Mouse (Mus musculus) testis, adult 2 months (tissue): ENCODE measurements around the gene Vmn1r157. TPM values are rescaled to one million over a fixed set of nuclear protein-coding genes. Genes with fewer than 3 reads are reported as not detected.
"Not testable (repeated sequence)": the region's sequence is repeated elsewhere in the genome, so short reads cannot be mapped to it uniquely, and the experiment has no call there.

Experiments
- H3K27ac ChIP-seq: fragments of 200-500 bp; 2 replicates; pipeline ENCODE4 v1.5.1; 2012; ENCODE audit warnings: low read depth, low read length; ENCODE audit not compliant: control insufficient read depth, insufficient read depth
- H3K27me3 ChIP-seq: fragments of 200-500 bp; 2 replicates; pipeline ENCODE4 v1.6.1; 2012; ENCODE audit warnings: mild to moderate bottlenecking, low read length, moderate library complexity; ENCODE audit not compliant: control insufficient read depth, insufficient read depth
- H3K36me3 ChIP-seq: fragments of 200-500 bp; 2 replicates; pipeline ENCODE4 v1.6.1; 2012; ENCODE audit warnings: mild to moderate bottlenecking, low read length; ENCODE audit not compliant: control insufficient read depth, insufficient read depth
- H3K4me1 ChIP-seq: fragments of 200-500 bp; 2 replicates; pipeline ENCODE4 v1.6.1; 2012; ENCODE audit warnings: low read length; ENCODE audit not compliant: control insufficient read depth, insufficient read depth
- H3K4me3 ChIP-seq: fragments of 200-500 bp; 2 replicates; pipeline ENCODE4 v1.5.1; 2012; ENCODE audit warnings: low read depth, mild to moderate bottlenecking, low read length, moderate library complexity, mixed read lengths; ENCODE audit not compliant: control insufficient read depth
- polyA plus RNA-seq: library from polyadenylated mRNA; depleted of rRNA; stranded (reverse); fragments of >200 nt; gene quantifications from 2 replicates; pipeline ENCODE4 v1.2.3, GENCODE M21; 2012; rRNA removed

Vmn1r157 gene
- polyA plus RNA-seq = not detected in 2 replicates

DNA sequence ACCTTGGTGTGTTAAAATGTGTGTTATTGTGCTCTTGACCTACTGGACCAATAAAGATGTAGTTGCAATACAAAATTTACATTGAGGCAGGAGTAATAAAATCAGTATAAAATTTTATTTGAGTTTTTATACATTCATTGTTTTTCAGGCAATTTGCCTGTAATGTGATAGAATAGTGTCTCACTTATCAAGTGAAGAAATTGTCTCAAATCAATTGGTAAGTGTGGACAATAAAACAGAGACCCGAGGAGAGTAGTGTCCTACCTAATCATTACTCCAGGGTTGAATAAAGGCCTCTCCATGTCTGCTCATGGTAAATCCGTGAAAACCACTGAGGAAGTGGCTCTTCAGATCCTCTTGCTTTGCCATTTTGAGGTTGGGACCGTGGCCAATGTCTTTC, at the start of gene Vmn1r157:
Vmn1r157 (plus strand) TSS at position 301 of the 400 bp plus-strand sequence.
- not testable (repeated sequence) for H3K27ac ChIP-seq, H3K4me1 ChIP-seq, H3K4me3 ChIP-seq, H3K36me3 ChIP-seq, H3K27me3 ChIP-seq

DNA sequence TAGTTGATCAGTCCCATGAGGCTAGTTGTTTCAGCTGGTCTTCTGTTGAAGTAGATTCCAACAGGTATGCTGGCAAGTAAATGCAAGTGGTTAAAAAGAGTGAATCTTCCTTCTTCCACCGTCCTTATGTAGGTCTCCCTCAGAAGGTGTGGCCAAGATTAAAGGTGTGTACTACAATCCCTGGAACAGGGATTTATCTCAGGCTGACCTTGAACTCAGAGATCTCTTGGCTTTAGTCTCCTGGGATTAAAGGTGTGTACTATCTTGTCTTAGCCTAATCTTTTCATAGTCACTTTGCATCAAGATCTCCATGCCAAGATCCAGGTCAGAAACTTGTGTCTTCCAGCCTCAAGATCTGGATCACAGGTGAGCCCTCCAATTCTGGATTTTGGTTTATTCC, 41.9 kb upstream of the Vmn1r157 start, which contains the start of gene Gm4567:
Gm4567 (minus strand) TSS at position 101 of the 400 bp plus-strand sequence.
- not testable (repeated sequence) for H3K4me3 ChIP-seq, H3K27ac ChIP-seq, H3K36me3 ChIP-seq

DNA sequence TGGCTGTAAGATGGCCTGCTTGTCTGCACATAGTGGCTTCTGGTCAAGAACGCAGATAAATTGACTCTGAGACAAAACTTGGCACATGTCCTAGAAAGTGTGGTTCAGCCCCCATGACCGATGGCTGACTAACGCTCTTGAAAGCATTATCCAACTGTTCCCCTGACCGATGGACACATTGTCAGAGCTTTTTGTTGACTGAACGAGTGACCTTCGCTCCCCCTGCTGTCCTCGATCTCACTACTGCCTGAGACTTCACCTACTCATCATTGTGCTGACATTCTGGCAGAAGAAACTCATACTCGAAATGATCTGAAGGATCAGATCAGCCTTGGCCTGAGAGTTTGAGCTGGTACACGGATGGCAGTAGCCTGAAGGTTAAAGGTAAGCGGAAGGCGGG, 14.5 kb downstream of the Vmn1r157 start:
- H3K36me3 ChIP-seq, H3K4me3 ChIP-seq, H3K27ac ChIP-seq, H3K27me3 ChIP-seq, H3K4me1 ChIP-seq: not testable (repeated sequence)

More for the DNA sequence above, 41.9 kb upstream of the Vmn1r157 start, which contains the start of gene Gm4567:
- not testable (repeated sequence) for H3K27me3 ChIP-seq, H3K4me1 ChIP-seq

DNA sequence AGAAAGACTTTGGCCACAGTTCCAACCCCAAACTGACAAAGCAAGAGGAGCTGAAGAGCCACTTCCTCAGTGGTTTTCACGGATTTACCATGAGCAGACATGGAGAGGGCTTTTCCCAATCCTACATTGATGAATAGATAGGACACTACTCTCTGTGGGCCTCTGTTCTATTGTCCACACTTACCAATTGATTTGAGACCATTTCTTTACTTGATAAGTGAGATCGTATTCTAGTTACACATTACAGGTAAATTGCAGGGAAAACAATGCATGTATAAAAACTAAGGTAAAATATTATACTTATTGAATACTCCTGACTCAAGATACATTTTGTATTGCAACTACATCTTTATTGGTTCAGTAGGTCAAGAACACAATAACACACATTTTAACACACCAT, 29.2 kb downstream of the Vmn1r157 start, which contains the start of gene Vmn1r158:
Vmn1r158 (minus strand) TSS at position 101 of the 400 bp plus-strand sequence.
- not testable (repeated sequence) for H3K27ac ChIP-seq, H3K36me3 ChIP-seq, H3K4me1 ChIP-seq, H3K4me3 ChIP-seq, H3K27me3 ChIP-seq

Other genes starting within 250 kb of the Vmn1r157 start
- gene Vmn1r152, start 238.7 kb upstream of the Vmn1r157 start, polyA plus RNA-seq = not detected in 2 replicates
- not detected in 2 replicates for gene Gm8677, start 226.8 kb upstream of the Vmn1r157 start, polyA plus RNA-seq
- not detected in 2 replicates for gene Gm4201, start 196.4 kb upstream of the Vmn1r157 start, polyA plus RNA-seq
- gene Gm4565, start 173.6 kb upstream of the Vmn1r157 start, polyA plus RNA-seq = 0.48 and 0.54 TPM in 2 replicates
- not detected in 2 replicates for gene Vmn1r155, start 103.7 kb upstream of the Vmn1r157 start, polyA plus RNA-seq
- not detected in 2 replicates for gene Gm8693, start 69.4 kb upstream of the Vmn1r157 start, polyA plus RNA-seq
- gene Gm4567, start 42.0 kb upstream of the Vmn1r157 start, polyA plus RNA-seq = not detected in 2 replicates
- gene Vmn1r158, start 29.1 kb downstream of the Vmn1r157 start, polyA plus RNA-seq = not detected in 2 replicates
- gene Vmn1r159, start 81.9 kb downstream of the Vmn1r157 start, polyA plus RNA-seq = not detected in 2 replicates
- not detected in 2 replicates for gene Vmn1r160, start 109.5 kb downstream of the Vmn1r157 start, polyA plus RNA-seq
- gene Gm4214, start 223.0 kb downstream of the Vmn1r157 start, polyA plus RNA-seq = not detected in 2 replicates